Comparison of ENCODE assay signal across 8 mouse cellular contexts in the genomic region with DNA sequence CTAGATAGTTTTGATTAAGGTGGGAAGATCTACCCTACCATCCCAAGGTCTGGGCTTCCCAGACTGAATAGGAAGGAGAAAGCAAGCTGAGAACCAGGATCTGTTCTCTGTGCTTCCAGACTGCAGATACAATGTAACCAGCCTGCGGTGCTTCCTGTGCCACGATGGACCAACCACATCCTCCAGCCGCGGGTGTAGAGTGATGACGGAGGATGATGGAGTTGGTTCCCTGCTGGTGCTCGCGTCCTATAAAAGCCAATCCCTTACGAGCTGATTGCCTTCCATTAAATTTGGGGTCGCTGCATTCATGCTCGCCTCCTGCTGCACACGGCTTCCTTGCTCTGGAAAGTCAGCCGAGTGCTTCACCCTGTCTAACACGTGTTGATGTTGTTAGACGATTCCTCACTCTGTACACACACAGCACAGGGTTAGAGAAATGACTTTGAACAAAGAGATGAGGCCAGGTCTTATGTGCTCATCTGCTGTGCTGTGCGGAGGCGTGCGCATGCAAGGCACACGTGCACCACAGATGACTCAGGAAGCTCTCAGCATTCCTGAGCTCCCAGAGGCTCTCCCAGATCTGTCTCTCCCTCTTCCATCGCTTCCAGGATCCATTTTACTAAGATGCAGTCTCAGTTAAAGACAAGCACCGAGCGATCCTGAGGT. TPM values are rescaled to one million over a fixed set of nuclear protein-coding genes. Genes with fewer than 3 reads are reported as not detected.
DNase-seq lines count a peak whose midpoint lies in the region; ATAC-seq and TF ChIP-seq lines count a peak whose summit lies in the region.

No protein-coding gene starts in this region.

- POLR2A ChIA-PET in Patski (lab: Charles Lee): interaction anchor here (1.6 kb wide), 1 partner anchor 23 kb away, joined by 3 read pairs; no protein-coding TSS in a partner anchor

- DNase-seq in heart, adult 11 months: peak; percentile 95
- no peak for DNase-seq in heart, postnatal 25 days (ENCODE audit: low spot score)
- peak; percentile 12 for DNase-seq in Patski (ENCODE audit: low read depth, low spot score)
- DNase-seq in frontal cortex, postnatal 36 days (ENCODE audit: low spot score in 2 of 2): peak; percentile 47 to 69
- no peak for DNase-seq in cerebellum, postnatal 10 days

- H3K9ac ChIP-seq in limb, embryonic 15.5 days: no peak overlapping the region
- H3K9ac ChIP-seq in forebrain, embryonic 15.5 days (replicated peaks): no peak overlapping the region

- TF ChIP-seq CTCF in Patski (IDR thresholded peaks at IDR 0.05): no peak

- intact Hi-C loops in heart, postnatal 25 days (cut with DNase I): no loop called here

- peak; percentile 69 for ATAC-seq in Patski
- 0 out of 2 replicates have a peak, but pooled peaks have one; percentile 54 for ATAC-seq in limb, embryonic 15.5 days (ENCODE audit: insufficient number of reproducible peaks, low FRiP score, low TSS enrichment, low read depth)
- no peak for ATAC-seq in forebrain, embryonic 15.5 days (replicated peaks)
- no peak for ATAC-seq in megakaryocyte progenitor cell, adult 5-6 weeks (replicated peaks; ENCODE audit: poor library complexity)

- H3K9me3 ChIP-seq in limb, embryonic 15.5 days: no peaks in the 10 kb centered on the region
- H3K9me3 ChIP-seq in forebrain, embryonic 15.5 days: no peaks in the 10 kb centered on the region

- H3K27ac ChIP-seq in limb, embryonic 15.5 days: peak overlapping the region; percentile 55
- no peak overlapping the region for H3K27ac ChIP-seq in forebrain, embryonic 15.5 days (replicated peaks)

- in situ Hi-C loops in Patski (cut with MboI; ENCODE audit: low pct_unique_long_range_greater_than_20kb): no loop called here

- H3K4me3 ChIP-seq in limb, embryonic 15.5 days: no peak overlapping the region
- no peak overlapping the region for H3K4me3 ChIP-seq in forebrain, embryonic 15.5 days

- whole genome bisulfite sequencing in limb, embryonic 15.5 days: 33% methylated on average over 21 of the region's 21 CpGs
- 73% methylated on average over 21 of the region's 21 CpGs for WGBS in forebrain, embryonic 15.5 days

- peaks cover 12% of the 10 kb centered on the region for H3K4me1 ChIP-seq in limb, embryonic 15.5 days
- peaks cover 7% of the 10 kb centered on the region for H3K4me1 ChIP-seq in forebrain, embryonic 15.5 days

- H3K36me3 ChIP-seq in limb, embryonic 15.5 days: peaks cover 16% of the 10 kb centered on the region
- no peaks in the 10 kb centered on the region for H3K36me3 ChIP-seq in forebrain, embryonic 15.5 days

- CTCF ChIA-PET in Patski (lab: Charles Lee): interaction anchor here (1.3 kb wide), 1 partner anchor 10 kb away, joined by 4 read pairs; no protein-coding TSS in a partner anchor

- no peak overlapping the region for H3K4me2 ChIP-seq in limb, embryonic 15.5 days
- H3K4me2 ChIP-seq in forebrain, embryonic 15.5 days (replicated peaks): no peak overlapping the region

- H3K27me3 ChIP-seq in Patski: no peaks in the 10 kb centered on the region
- no peaks in the 10 kb centered on the region for H3K27me3 ChIP-seq in limb, embryonic 15.5 days
- no peaks in the 10 kb centered on the region for H3K27me3 ChIP-seq in forebrain, embryonic 15.5 days

RNA-seq across cellular contexts. Expression of gene Gpr155, which starts 42.6 kb away (rescaled TPM):
- 10 to 100 TPM in 1 of 2 experiments, 1 to 10 TPM in 1; 9.9 to 12.3 TPM for total RNA-seq in heart, postnatal 25 days (2021)
- polyA plus RNA-seq in Patski (2021): 1.6 TPM
- 5.9 and 6.9 TPM in 2 replicates for polyA plus RNA-seq in limb, embryonic 15.5 days (2015; fragmentation: Nextera tagmentation; extraction: Ambion mirVana)
- 10.9 and 11.2 TPM in 2 replicates for polyA plus RNA-seq in forebrain, embryonic 15.5 days (2015; fragmentation: Nextera tagmentation; extraction: Ambion mirVana)
- 1.0 and 1.1 TPM in 2 replicates for total RNA-seq in megakaryocyte progenitor cell, adult 5-6 weeks (2015)
- total RNA-seq in megakaryocyte progenitor cell, adult 5-6 weeks (2017): 1.8 and 2.9 TPM in 2 replicates

Comparison
In these comparisons a context has a peak if more than half of its experiments do, and no peak if none do; other contexts are left out.
1. DNase-seq: peak in heart, adult 11 months (single experiment), Patski (single experiment) and frontal cortex, postnatal 36 days (2 of 2); none in heart, postnatal 25 days (single experiment) and cerebellum, postnatal 10 days (0 of 2).
2. ATAC-seq: peak in Patski (single experiment) and limb, embryonic 15.5 days (single experiment); none in forebrain, embryonic 15.5 days (single experiment) and megakaryocyte progenitor cell, adult 5-6 weeks (single experiment).